Mouse (Mus musculus): ENCODE data around the gene Tmem43.
"Not testable (repeated sequence)": the region's sequence is repeated elsewhere in the genome, so short reads cannot be mapped to it uniquely, and the experiment has no call there.

GRCm38 (mm10) chr6:91471427-91471826 lies 2.1 kb upstream of the Tmem43 start:
- TF ChIP-seq CTCF (conservative IDR thresholded peaks at IDR 0.05; ENCODE audit: insufficient read depth, insufficient read length, low read depth, low read length); POLR2A (IDR thresholded peaks at IDR 0.05; ENCODE audit: low read depth, low read length): not testable (repeated sequence)
